Mouse (Mus musculus): Measurements from ENCODE around the gene Plekhg1. TPM values are rescaled to one million over a fixed set of nuclear protein-coding genes. Genes with fewer than 3 reads are reported as not detected.
A peak's percentile ranks its signal among the peaks of the same experiment; 100 is the strongest.

Gene Plekhg1
- total RNA-seq (2014; rRNA removed) (14.8 and 24.4 TPM in 2 replicates), polyA plus RNA-seq (2015; fragmentation: Nextera tagmentation; extraction: Ambion mirVana) (6.8 and 10.2 TPM in 2 replicates)

GRCm38 (mm10) chr10:3740148-3740503 lies at the start of gene Plekhg1:
Gene Plekhg1, plus strand, starts transcription at chr10:3740364.
- Histone ChIP-seq H3K4me3 (ENCODE audit: low read length) (peak within 1 kb of the TSS; percentile 75), H3K4me2 (ENCODE audit: low read depth, low read length) (peak within 1 kb of the TSS; percentile 98), H3K27ac (peak within 1 kb of the TSS; percentile 82), H3K9ac (replicated peaks; ENCODE audit: low read length) (peak within 1 kb of the TSS; percentile 55), H3K36me3 (ENCODE audit: insufficient read depth, low read length) (no peaks in the 10 kb centered on the region), H3K4me1 (ENCODE audit: insufficient read depth, low read length) (no peaks in the 10 kb centered on the region), H3K9me3 (ENCODE audit: low read length) (no peaks in the 10 kb centered on the region), H3K27me3 (ENCODE audit: insufficient read depth, low read length) (no peaks in the 10 kb centered on the region)
- TF ChIP-seq CTCF (IDR thresholded peaks at IDR 0.05; ENCODE audit: low read depth): no peak
- DNase-seq (ENCODE audit: low spot score) (peak; percentile 82), ATAC-seq (peak; percentile 91)
- 0% methylated on average over 18 of the region's 29 CpGs for WGBS

GRCm38 (mm10) chr10:3692791-3693190 lies 47.4 kb upstream of the Plekhg1 start:
- DNase-seq (ENCODE audit: low spot score) (no peak), ATAC-seq (no peak)
- Histone ChIP-seq H3K4me2 (ENCODE audit: low read depth, low read length) (no peak overlapping the region), H3K9me3 (ENCODE audit: low read length) (no peaks in the 10 kb centered on the region), H3K36me3 (ENCODE audit: insufficient read depth, low read length) (no peaks in the 10 kb centered on the region), H3K27me3 (ENCODE audit: insufficient read depth, low read length) (no peaks in the 10 kb centered on the region), H3K4me1 (ENCODE audit: insufficient read depth, low read length) (peaks cover 6% of the 10 kb centered on the region; the same call in 1 of the 2 replicates), H3K4me3 (ENCODE audit: low read length) (no peak overlapping the region), H3K9ac (replicated peaks; ENCODE audit: low read length) (no peak overlapping the region), H3K27ac (no peak overlapping the region)
- 76% methylated on average over 1 of the region's 1 CpGs for WGBS
- TF ChIP-seq CTCF (IDR thresholded peaks at IDR 0.05; ENCODE audit: low read depth): no peak

- Histone ChIP-seq H3K4me2 (ENCODE audit: low read depth, low read length) (no peak overlapping the region), H3K9ac (replicated peaks; ENCODE audit: low read length) (no peak overlapping the region), H3K27ac (no peak overlapping the region), H3K27me3 (ENCODE audit: insufficient read depth, low read length) (no peaks in the 10 kb centered on the region), H3K36me3 (ENCODE audit: insufficient read depth, low read length) (no peaks in the 10 kb centered on the region), H3K4me1 (ENCODE audit: insufficient read depth, low read length) (peaks cover 6% of the 10 kb centered on the region; the same call in 1 of the 2 replicates), H3K4me3 (ENCODE audit: low read length) (no peak overlapping the region), H3K9me3 (ENCODE audit: low read length) (no peaks in the 10 kb centered on the region)
- no peak for TF ChIP-seq CTCF (IDR thresholded peaks at IDR 0.05; ENCODE audit: low read depth)
- ATAC-seq (no peak), DNase-seq (ENCODE audit: low spot score) (peak; percentile 27)
- 42% methylated on average over 6 of the region's 6 CpGs for WGBS
These were observed 46.4 kb upstream of the Plekhg1 start for GRCm38 (mm10) chr10:3693699-3694280.

- peaks cover 6% of the 10 kb centered on the region; the same call in 1 of the 2 replicates for H3K4me1 ChIP-seq (ENCODE audit: insufficient read depth, low read length)
- no peak overlapping the region for H3K4me3 ChIP-seq (ENCODE audit: low read length)
- ATAC-seq (peak; percentile 72), DNase-seq (ENCODE audit: low spot score) (peak; percentile 35)
- no peak for TF ChIP-seq CTCF (IDR thresholded peaks at IDR 0.05; ENCODE audit: low read depth)
- no peaks in the 10 kb centered on the region for H3K27me3 ChIP-seq (ENCODE audit: insufficient read depth, low read length)
- H3K27ac ChIP-seq: peak overlapping the region; percentile 74; the same call in 1 of the 2 replicates
- WGBS: 50% methylated on average over 5 of the region's 5 CpGs
- H3K36me3 ChIP-seq (ENCODE audit: insufficient read depth, low read length): no peaks in the 10 kb centered on the region
- H3K4me2 ChIP-seq (ENCODE audit: low read depth, low read length): no peak overlapping the region
- H3K9ac ChIP-seq (replicated peaks; ENCODE audit: low read length): no peak overlapping the region
- H3K9me3 ChIP-seq (ENCODE audit: low read length): no peaks in the 10 kb centered on the region
These were observed 44.7 kb upstream of the Plekhg1 start for GRCm38 (mm10) chr10:3695332-3695905.

GRCm38 (mm10) chr10:3696727-3697348 lies 43.3 kb upstream of the Plekhg1 start:
- H3K9ac ChIP-seq (replicated peaks; ENCODE audit: low read length): no peak overlapping the region
- peak; percentile 78 for ATAC-seq
- H3K4me2 ChIP-seq (ENCODE audit: low read depth, low read length): peak overlapping the region; percentile 27
- peak overlapping the region; percentile 74 for H3K27ac ChIP-seq
- peaks cover 6% of the 10 kb centered on the region; the same call in 1 of the 2 replicates for H3K4me1 ChIP-seq (ENCODE audit: insufficient read depth, low read length)
- no peak overlapping the region for H3K4me3 ChIP-seq (ENCODE audit: low read length)
- no peaks in the 10 kb centered on the region for H3K9me3 ChIP-seq (ENCODE audit: low read length)
- WGBS: 56% methylated on average over 8 of the region's 8 CpGs
- peak; percentile 68 for DNase-seq (ENCODE audit: low spot score)
- no peaks in the 10 kb centered on the region for H3K27me3 ChIP-seq (ENCODE audit: insufficient read depth, low read length)
- no peaks in the 10 kb centered on the region for H3K36me3 ChIP-seq (ENCODE audit: insufficient read depth, low read length)
- TF ChIP-seq CTCF (IDR thresholded peaks at IDR 0.05; ENCODE audit: low read depth): no peak

- H3K36me3 ChIP-seq (ENCODE audit: insufficient read depth, low read length): no peaks in the 10 kb centered on the region
- H3K9ac ChIP-seq (replicated peaks; ENCODE audit: low read length): no peak overlapping the region
- ATAC-seq (no peak), DNase-seq (ENCODE audit: low spot score) (no peak)
- WGBS: 83% methylated on average over 5 of the region's 5 CpGs
- H3K4me3 ChIP-seq (ENCODE audit: low read length): no peak overlapping the region
- no peak overlapping the region for H3K4me2 ChIP-seq (ENCODE audit: low read depth, low read length)
- TF ChIP-seq CTCF (IDR thresholded peaks at IDR 0.05; ENCODE audit: low read depth): no peak
- peaks cover 6% of the 10 kb centered on the region; the same call in 1 of the 2 replicates for H3K4me1 ChIP-seq (ENCODE audit: insufficient read depth, low read length)
- peak overlapping the region; percentile 74; the same call in 1 of the 2 replicates for H3K27ac ChIP-seq
- H3K9me3 ChIP-seq (ENCODE audit: low read length): no peaks in the 10 kb centered on the region
- no peaks in the 10 kb centered on the region for H3K27me3 ChIP-seq (ENCODE audit: insufficient read depth, low read length)
These were observed 42.7 kb upstream of the Plekhg1 start for GRCm38 (mm10) chr10:3697500-3697899.

Measured in hindbrain, postnatal 0 days (tissue).